Mouse (Mus musculus): ENCODE results near the gene Cbr1. TPM values are rescaled to one million over a fixed set of nuclear protein-coding genes. Genes with fewer than 3 reads are reported as not detected.
"Not testable (repeated sequence)": the region's sequence is repeated elsewhere in the genome, so short reads cannot be mapped to it uniquely, and the experiment has no call there.

Cbr1 gene
- total RNA-seq, 2 experiments from 2014 or later: 25.5 to 26.2 TPM

- no peak for DNase-seq
- intact Hi-C loops (cut with DNase I): no loop called here
Measured at GRCm38 (mm10) chr16:93596807-93597206, 8.8 kb upstream of the Cbr1 start.

- DNase-seq: no peak
Measured at GRCm38 (mm10) chr16:93597551-93597950, 8.1 kb upstream of the Cbr1 start.

GRCm38 (mm10) chr16:93599461-93599860, 6.2 kb upstream of the Cbr1 start:
- no peak for DNase-seq
- intact Hi-C loops (cut with DNase I): no loop called here

More at GRCm38 (mm10) chr16:93597551-93597950, 8.1 kb upstream of the Cbr1 start:
- intact Hi-C loops (cut with DNase I): no loop called here

GRCm38 (mm10) chr16:93603439-93604212, 2.0 kb upstream of the Cbr1 start, which contains the start of gene Setd4:
Gene Setd4 (minus strand): TSS chr16:93604063.
- peak; percentile 92 to 97 for DNase-seq
- intact Hi-C loops (cut with DNase I): no loop called here

GRCm38 (mm10) chr16:93604481-93604969, 1.1 kb upstream of the Cbr1 start:
- intact Hi-C loops (cut with DNase I): no loop called here
- no peak for DNase-seq

GRCm38 (mm10) chr16:93606146-93606545, 493 bp downstream of the Cbr1 start:
- intact Hi-C loops (cut with DNase I): loop anchor here (5.0 kb wide), 1 partner anchor 106 kb away; the partner anchor contains the start of gene Dop1b
- no peak for DNase-seq

- intact Hi-C loops (cut with DNase I): loop anchor here (5.0 kb wide), 1 partner anchor 105 kb away; the partner anchor contains the start of gene Dop1b
Measured at GRCm38 (mm10) chr16:93607669-93608101, 2.0 kb downstream of the Cbr1 start.

GRCm38 (mm10) chr16:93608731-93609130, 3.1 kb downstream of the Cbr1 start:
- intact Hi-C loops (cut with DNase I): loop anchor here (5.0 kb wide), 1 partner anchor 104 kb away; the partner anchor contains the start of gene Dop1b
- DNase-seq: no peak

More at GRCm38 (mm10) chr16:93607669-93608101, 2.0 kb downstream of the Cbr1 start:
- peak; percentile 87 to 88 for DNase-seq

GRCm38 (mm10) chr16:93609796-93610195, 4.1 kb downstream of the Cbr1 start:
- no peak for DNase-seq
- intact Hi-C loops (cut with DNase I): loop anchor here (5.0 kb wide), 1 partner anchor 103 kb away; the partner anchor contains the start of gene Dop1b

GRCm38 (mm10) chr16:93610961-93611360, 5.3 kb downstream of the Cbr1 start:
- DNase-seq: no peak
- intact Hi-C loops (cut with DNase I): no loop called here

- peak; percentile 64 to 78 for DNase-seq
- intact Hi-C loops (cut with DNase I): no loop called here
Measured at GRCm38 (mm10) chr16:93615118-93615870, 9.6 kb downstream of the Cbr1 start.

GRCm38 (mm10) chr16:93623759-93624158, 18.1 kb downstream of the Cbr1 start:
- intact Hi-C loops (cut with DNase I): loop anchor here (10.0 kb wide), 1 partner anchor 161 kb away; no protein-coding TSS in a partner anchor
- DNase-seq: not testable (repeated sequence)

GRCm38 (mm10) chr16:93624671-93625070, 19.0 kb downstream of the Cbr1 start:
- intact Hi-C loops (cut with DNase I): loop anchor here (10.0 kb wide), 1 partner anchor 160 kb away; no protein-coding TSS in a partner anchor

GRCm38 (mm10) chr16:93626745-93627144, 21.1 kb downstream of the Cbr1 start:
- intact Hi-C loops (cut with DNase I): loop anchor here (10.0 kb wide), 1 partner anchor 158 kb away; no protein-coding TSS in a partner anchor
- no peak for DNase-seq

More at GRCm38 (mm10) chr16:93624671-93625070, 19.0 kb downstream of the Cbr1 start:
- DNase-seq: no peak

GRCm38 (mm10) chr16:93627761-93628400, 22.2 kb downstream of the Cbr1 start, which contains the start of gene Gm5678:
Gene Gm5678 (plus strand): TSS chr16:93628097.
- DNase-seq: no peak
- intact Hi-C loops (cut with DNase I): loop anchor here (10.0 kb wide), 1 partner anchor 157 kb away; no protein-coding TSS in a partner anchor

GRCm38 (mm10) chr16:93644006-93644405, 38.4 kb downstream of the Cbr1 start:
- DNase-seq: no peak
- intact Hi-C loops (cut with DNase I): no loop called here

GRCm38 (mm10) chr16:93648441-93649183, 43.0 kb downstream of the Cbr1 start:
- intact Hi-C loops (cut with DNase I): no loop called here
- DNase-seq: no peak
